8 mouse cellular contexts compared by ENCODE assay signal in the genomic region with DNA sequence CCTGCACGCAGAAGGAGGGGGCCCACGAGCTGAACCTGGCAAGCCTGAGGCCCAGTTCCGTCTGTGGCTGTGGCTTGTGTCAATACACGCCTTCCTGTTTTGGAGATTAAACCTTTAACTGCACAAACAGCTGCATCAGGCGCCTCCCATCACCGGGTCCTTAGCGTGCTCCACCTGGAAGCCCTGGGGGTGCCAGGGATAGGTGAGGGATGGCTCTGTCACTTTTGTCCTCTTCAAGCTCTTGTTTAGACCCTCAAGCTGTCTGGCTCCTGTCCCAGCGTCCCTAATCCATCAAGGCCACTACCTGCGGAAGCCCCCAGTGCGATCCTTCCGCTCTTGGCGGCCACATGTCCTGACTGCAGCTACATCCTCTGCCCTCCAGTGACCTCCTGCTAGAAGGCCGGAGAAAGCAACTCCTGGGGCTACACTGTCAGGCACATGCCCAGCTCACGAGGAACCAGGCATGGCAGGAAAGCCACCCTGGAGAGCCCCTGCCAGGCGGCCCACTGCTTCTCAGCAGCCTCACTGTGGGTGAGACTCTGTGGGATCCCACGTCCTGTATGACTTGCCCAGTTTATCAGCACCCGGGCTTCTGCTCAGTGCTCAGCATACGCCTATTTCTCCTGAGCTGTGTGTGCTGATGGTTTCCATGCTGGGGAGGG. TPM values are rescaled to one million over a fixed set of nuclear protein-coding genes. Genes with fewer than 3 reads are reported as not detected.
DNase-seq lines count a peak whose midpoint lies in the region; ATAC-seq lines count a peak whose summit lies in the region.

No protein-coding gene starts in this region.

- H3K27me3 ChIP-seq in embryonic facial prominence, embryonic 15.5 days, result no peaks in the 10 kb centered on the region

- H3K36me3 ChIP-seq in embryonic facial prominence, embryonic 15.5 days, result no peaks in the 10 kb centered on the region

- intact Hi-C loops in left cerebral cortex, postnatal 25 days (cut with DNase I), result no loop called here

- H3K4me1 ChIP-seq in embryonic facial prominence, embryonic 15.5 days, result peaks cover 37% of the 10 kb centered on the region

- no peak overlapping the region for H3K9ac ChIP-seq in embryonic facial prominence, embryonic 15.5 days

- peak overlapping the region; percentile 72 for H3K27ac ChIP-seq in embryonic facial prominence, embryonic 15.5 days (replicated peaks)

- peak; percentile 27; the same call in 1 of the 2 replicates for ATAC-seq in frontal cortex, adult (ENCODE audit: low TSS enrichment)
- ATAC-seq in embryonic facial prominence, embryonic 15.5 days (ENCODE audit: insufficient number of reproducible peaks, low FRiP score, low TSS enrichment, low read depth), result no peak
- ATAC-seq in megakaryocyte, adult 5-6 weeks (ENCODE audit: poor library complexity, severe bottlenecking), result peak; percentile 82

- WGBS in embryonic facial prominence, embryonic 15.5 days, result 50% methylated on average over 18 of the region's 18 CpGs

- H3K4me3 ChIP-seq in embryonic facial prominence, embryonic 15.5 days (replicated peaks), result no peak overlapping the region

- DNase-seq in frontal cortex, postnatal 14 days (ENCODE audit: low spot score in 2 of 2), result no peak
- DNase-seq in kidney, postnatal 10 days, result peak; percentile 78
- no peak for DNase-seq in urinary bladder, postnatal 4 days (ENCODE audit: low spot score in 2 of 2)
- DNase-seq in layer of hippocampus, adult 8-10 months (ENCODE audit: low spot score in 2 of 2), result no peak
- DNase-seq in left cerebral cortex, postnatal 25 days (ENCODE audit: low spot score in 2 of 2), result no peak

- H3K9me3 ChIP-seq in embryonic facial prominence, embryonic 15.5 days (replicated peaks), result no peaks in the 10 kb centered on the region

- no peak overlapping the region for H3K4me2 ChIP-seq in embryonic facial prominence, embryonic 15.5 days (replicated peaks)

RNA-seq across cellular contexts. Expression of gene Lfng, which starts 10.1 kb away (rescaled TPM):
- polyA plus RNA-seq in embryonic facial prominence, embryonic 15.5 days (2015; fragmentation: Nextera tagmentation; extraction: Ambion mirVana), result 31.8 and 36.0 TPM in 2 replicates
- 21.3 and 23.2 TPM in 2 replicates for total RNA-seq in megakaryocyte, adult 5-6 weeks (2015)
- total RNA-seq in megakaryocyte, adult 5-6 weeks (2017), result 48.0 and 54.2 TPM in 2 replicates
- 10 to 100 TPM; 18.1 to 25.0 (median 22.8) TPM for total RNA-seq in layer of hippocampus, adult 8-10 months (2022)
- total RNA-seq in left cerebral cortex, postnatal 25 days (2021), result 10 to 100 TPM; 19.3 to 21.1 TPM

RNA-seq across cellular contexts. Expression of gene Grifin, which starts 32.2 kb away (rescaled TPM):
- polyA plus RNA-seq in embryonic facial prominence, embryonic 15.5 days (2015; fragmentation: Nextera tagmentation; extraction: Ambion mirVana), result not detected in 2 replicates
- total RNA-seq in megakaryocyte, adult 5-6 weeks (2015), result not detected in 2 replicates
- not detected in 2 replicates for total RNA-seq in megakaryocyte, adult 5-6 weeks (2017)
- total RNA-seq in layer of hippocampus, adult 8-10 months (2022), result under 1 TPM in 2 of 4 experiments, not detected in 2; 0.67 to 0.80 TPM
- not detected for total RNA-seq in left cerebral cortex, postnatal 25 days (2021)

RNA-seq across cellular contexts. Expression of gene Ttyh3, which starts 51.8 kb away (rescaled TPM):
- 42.3 and 43.7 TPM in 2 replicates for polyA plus RNA-seq in embryonic facial prominence, embryonic 15.5 days (2015; fragmentation: Nextera tagmentation; extraction: Ambion mirVana)
- 42.4 and 46.0 TPM in 2 replicates for total RNA-seq in megakaryocyte, adult 5-6 weeks (2015)
- 8.0 and 11.6 TPM in 2 replicates for total RNA-seq in megakaryocyte, adult 5-6 weeks (2017)
- total RNA-seq in layer of hippocampus, adult 8-10 months (2022), result 100 to 1,000 TPM; 160 to 168 (median 167) TPM
- 100 to 1,000 TPM; 272 to 289 TPM for total RNA-seq in left cerebral cortex, postnatal 25 days (2021)
